Mouse (Mus musculus): ENCODE results near the gene Trim24.

Trim24 gene

DNA sequence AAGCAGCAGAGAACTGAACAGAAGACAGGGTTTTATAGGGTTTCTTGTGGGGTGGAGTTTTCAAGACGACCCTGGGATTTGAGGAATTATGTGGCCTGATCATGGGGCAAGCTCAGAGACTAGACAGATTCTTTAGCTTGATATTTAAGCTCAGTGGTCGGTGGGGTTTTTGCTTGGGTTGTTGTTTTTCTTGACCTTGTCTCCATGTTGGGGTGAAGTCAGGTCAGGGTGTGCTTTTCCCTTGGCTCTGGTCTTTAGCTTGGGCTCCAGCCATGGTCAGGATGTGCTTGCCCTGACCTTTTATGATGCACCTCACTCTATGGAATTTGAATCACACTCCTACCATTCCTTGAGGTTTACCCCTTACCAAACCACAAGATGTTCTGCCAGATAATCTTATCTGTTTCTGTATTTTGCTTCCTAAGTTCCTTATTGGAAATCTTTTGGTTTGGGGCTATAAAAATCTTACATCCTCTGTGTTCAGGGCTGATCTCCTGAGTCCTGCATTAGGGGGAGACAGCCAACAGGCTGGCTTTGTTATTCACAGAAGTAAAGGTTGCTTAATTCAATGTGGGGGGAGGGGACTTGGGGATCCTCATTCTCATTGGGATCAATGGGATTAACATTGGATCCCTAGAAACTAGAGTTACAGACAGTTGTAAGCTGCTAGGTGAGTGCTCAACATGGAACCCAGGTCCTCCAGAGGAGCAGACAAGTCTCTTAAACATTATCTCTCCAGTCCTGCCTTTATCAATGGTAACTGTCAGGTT is 6.5 kb upstream of the Trim24 start:
- DNase-seq (ENCODE audit: low read depth, low spot score), result no peak

DNA sequence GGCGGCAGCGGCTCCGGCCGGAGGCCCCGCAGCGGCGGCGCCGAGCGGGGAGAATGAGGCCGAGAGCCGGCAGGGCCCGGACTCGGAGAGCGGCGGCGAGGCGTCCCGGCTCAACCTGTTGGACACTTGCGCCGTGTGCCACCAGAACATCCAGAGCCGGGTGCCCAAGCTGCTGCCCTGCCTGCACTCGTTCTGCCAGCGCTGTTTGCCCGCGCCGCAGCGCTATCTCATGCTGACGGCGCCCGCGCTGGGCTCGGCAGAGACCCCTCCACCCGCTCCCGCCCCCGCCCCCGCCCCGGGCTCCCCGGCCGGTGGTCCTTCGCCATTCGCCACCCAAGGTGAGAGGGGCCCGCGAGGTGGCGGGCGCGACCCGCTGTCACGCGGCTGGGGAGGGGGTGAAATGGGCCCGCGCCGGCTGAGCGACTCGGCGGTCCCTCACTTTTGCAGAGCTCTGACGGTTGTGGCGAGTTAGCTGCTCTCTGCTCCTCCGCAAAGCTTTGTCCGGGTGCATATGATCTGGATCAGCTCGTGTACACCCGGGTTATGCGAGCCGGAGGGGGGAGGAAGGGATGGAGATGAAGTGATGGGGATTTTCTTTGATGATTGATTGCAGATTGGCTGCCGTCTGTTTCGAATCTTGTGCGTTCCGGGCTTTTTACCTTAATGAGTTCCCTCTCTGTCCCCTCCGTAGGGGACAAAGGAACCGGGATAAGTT is 683 bp downstream of the Trim24 start:
- DNase-seq (ENCODE audit: low read depth, low spot score), result peak; percentile 80

DNA sequence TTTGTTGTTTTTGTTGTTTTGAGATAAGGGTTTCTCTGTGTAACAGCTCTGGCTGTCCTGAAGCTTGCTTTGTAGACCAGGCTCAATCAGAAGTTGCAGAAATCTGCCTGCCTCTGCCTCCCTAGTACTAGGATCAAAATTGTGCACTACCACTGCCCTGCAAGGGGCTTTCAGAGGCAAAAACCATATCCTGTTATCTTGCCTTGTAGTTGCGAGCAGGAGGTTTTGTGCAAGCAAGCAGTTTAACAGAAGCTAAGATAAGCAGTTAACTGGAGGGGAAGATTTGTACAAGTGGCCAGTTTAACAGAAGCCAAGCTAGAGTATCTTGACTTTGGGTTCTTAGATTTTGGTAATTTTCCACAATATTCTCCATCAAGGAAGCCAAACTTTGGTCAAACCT is 2.2 kb downstream of the Trim24 start:
- DNase-seq (ENCODE audit: low read depth, low spot score), result no peak

DNA sequence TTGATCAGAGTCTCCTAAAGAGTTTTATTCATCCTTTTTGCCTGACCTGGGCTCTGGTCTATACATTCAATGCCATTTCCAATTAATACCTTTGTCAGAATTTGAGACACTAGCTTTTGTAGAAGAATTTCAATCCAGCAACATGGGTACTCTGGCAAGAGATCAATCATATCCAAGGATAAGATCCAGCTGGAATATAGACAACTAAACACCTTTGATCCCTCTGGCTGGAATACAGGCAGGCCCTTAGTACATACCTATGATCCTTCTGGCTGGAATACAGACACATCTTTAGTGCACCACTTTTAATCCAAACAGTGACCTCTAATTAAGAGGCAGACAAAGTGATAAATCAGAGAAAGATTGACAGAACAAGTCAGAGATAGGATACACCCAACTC is 3.1 kb downstream of the Trim24 start:
- DNase-seq (ENCODE audit: low read depth, low spot score), result no peak

DNA sequence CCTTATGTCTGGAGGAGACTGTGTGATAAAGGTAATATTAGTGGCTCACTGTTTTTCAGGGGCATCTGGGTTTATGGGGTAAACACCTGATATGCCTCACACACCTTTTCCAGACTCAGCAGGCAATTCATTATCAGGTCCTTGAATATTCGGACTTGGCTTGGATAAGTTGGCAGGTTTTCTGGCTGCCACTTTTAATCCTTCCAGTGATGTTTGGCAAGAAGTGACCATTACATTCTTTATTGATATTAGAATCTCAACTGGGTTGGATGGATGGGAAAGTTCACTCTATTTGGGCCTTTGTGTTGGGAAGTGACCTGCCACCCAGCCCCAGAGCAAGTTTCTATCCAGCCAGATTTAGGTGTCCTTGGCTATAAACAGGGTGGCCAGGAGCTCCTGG is 7.6 kb downstream of the Trim24 start:
- no peak for DNase-seq (ENCODE audit: low read depth, low spot score)

DNA sequence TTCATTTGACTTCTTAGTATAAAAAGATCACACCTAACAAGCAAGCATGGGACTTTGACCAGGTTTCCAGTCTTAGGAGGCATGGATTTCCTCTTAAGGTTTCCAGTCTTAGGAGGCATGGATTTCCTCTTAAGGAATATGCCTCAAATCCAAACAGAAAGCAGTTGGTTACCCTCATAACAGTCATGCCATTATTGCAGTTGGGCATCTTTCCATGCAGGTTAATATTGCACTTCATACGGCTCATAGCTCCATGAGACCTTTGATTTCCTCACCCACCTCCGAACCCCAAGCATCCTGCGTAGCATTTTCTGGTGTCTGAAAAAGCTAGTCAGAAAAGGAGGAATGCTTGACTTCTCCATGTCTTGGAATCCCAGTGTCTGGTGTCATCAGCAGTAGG is 10.0 kb downstream of the Trim24 start:
- no peak for DNase-seq (ENCODE audit: low read depth, low spot score)

DNA sequence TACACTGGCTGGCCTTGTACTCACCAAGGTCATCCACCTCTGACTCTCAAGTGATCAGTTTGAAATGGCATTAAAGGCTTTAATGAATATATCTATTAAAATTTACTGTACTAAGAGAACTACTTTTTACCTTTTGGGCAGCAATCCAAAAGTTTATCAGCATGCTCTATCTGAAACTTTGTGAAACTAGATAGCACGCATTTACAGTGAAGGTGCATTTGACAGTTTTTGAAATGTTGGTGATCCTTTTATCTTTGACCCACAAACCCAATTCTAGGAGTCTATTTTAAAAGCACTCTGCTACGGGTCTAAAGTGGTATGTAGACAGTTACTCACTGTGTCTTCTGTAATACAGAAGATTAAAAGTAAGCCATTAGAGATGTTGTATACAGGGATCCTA is 23.0 kb downstream of the Trim24 start:
- DNase-seq (ENCODE audit: low read depth, low spot score), result no peak

DNA sequence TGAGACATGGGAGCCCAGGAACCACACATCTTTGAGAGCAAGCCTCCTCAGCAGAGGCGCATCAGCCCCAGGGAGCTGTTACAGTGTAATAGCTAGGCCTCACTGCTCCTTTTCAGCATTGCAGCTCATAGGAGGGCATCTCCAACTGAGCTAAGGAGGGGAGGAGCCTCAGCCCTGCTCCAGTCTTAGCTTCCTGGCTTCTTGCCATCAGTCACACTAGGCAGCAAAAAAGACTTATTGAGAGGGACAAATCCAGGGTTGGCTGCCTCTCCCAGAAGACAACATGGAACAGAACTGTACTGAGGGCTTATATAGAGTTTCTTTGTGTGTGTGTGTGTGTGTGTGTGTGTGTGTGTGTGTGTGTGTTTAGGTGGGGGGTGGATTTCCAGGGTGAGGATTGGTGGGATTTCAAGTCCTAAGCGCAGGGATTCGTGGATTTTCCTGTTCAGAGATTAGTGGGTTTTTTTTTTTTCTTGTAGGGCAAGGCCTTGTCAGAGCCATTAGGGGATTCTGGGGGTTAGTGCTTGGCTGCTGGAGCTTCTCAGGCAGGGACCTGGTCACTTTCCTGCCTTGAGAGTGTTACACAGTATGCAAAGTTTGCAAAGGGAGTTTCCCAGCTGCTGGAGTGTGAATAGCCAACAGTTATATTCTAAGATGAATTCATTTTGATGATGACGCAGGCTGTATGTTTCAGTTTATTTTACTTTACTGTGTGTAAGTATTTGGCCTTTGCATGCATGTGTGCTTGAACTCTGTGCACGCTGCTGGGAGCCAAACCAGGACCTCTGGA is 25.2 kb downstream of the Trim24 start:
- DNase-seq (ENCODE audit: low read depth, low spot score), result peak; percentile 29

DNA sequence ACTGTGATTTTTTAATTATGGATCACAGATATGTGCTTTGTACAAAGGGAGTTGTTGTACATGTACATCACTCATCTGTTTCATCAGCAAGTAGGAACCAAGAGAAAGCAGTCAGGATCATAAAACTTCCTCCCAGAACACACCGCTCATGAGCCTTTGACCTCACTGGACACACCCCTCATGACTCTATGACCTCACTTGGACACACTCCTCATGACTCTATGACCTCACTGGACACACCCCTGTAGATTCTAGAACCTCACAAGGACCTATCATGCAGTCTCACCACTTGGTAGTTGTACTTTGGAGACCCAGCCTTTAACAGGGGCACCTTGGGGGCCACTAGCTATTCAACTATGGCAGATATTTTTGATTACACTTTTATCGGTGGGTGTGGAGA is 29.6 kb downstream of the Trim24 start:
- DNase-seq (ENCODE audit: low read depth, low spot score), result no peak

DNA sequence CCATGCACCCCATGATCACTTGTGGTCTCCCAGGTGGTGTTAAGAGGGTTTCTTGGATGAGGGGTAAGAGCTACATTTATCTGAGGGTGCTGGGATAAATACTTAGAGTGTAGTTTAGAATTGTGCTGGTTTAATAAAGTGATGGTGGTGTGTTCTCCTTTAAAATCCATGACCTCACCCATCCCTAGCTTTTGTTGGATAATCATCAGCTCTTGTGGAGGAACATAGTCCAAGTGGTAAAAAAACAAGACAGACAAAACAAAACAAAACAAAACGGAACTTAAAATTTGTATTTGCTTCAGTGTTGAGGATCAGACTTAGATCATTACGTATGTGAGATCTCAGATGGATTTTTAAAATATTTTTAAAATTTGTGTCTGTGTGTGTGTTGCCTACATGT is 31.2 kb downstream of the Trim24 start:
- no peak for DNase-seq (ENCODE audit: low read depth, low spot score)

DNA sequence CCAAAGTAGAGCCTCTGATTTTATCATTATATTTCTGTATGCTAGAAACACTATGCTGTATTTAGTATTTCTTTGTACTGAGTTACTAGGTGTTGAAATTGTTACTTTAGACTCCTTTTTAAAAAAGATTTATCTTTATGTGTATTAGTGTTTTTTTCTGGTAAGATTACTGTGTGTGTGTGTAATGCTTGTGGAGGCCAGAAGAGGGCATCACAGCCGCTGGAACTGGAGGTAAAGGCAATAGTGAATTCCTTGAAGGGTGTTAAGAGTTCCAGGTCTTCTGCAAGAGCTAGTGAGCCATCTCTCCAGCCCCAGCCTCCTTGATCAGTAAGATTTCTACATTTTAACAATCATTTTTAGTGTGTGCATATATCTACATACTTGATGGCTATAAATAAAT is 33.2 kb downstream of the Trim24 start:
- no peak for DNase-seq (ENCODE audit: low read depth, low spot score)

DNA sequence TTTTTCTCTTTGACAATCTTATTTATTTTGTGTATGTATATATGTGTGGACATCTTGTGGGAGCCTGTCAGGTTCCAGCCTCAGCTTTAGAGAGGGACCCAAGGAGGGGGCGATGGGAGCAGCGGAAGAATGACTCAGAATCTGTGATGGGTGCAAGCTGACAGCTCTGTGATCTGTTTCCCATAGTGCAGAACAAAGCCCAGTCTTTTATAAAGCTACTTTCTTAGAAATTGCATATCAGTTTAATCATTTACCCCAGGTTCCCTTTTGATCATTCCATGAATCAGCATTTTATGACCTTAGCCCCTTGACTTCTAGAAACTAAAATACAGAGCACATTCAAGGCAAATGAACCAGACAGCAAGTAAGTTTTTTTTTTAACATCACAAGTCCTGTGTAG is 42.9 kb downstream of the Trim24 start:
- no peak for DNase-seq (ENCODE audit: low read depth, low spot score)

DNA sequence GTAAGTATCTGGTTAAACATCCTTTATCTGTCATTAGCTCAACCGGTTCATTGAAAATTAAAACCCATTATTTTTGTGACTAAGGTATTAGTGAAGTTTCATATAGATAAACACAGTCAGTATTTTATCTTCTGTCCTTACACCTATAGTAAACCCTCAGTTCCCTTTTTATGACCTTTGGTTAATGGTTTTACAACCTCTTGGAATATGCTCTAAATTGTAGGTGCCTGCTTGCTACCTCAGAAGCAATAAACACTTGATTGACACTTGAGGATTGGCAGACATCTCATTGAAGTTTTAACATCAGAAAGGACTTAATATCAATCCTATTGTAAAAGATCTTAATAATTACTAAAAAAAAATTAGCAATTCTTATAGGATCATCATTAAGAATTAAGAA is 54.5 kb downstream of the Trim24 start:
- DNase-seq (ENCODE audit: low read depth, low spot score), result no peak

DNA sequence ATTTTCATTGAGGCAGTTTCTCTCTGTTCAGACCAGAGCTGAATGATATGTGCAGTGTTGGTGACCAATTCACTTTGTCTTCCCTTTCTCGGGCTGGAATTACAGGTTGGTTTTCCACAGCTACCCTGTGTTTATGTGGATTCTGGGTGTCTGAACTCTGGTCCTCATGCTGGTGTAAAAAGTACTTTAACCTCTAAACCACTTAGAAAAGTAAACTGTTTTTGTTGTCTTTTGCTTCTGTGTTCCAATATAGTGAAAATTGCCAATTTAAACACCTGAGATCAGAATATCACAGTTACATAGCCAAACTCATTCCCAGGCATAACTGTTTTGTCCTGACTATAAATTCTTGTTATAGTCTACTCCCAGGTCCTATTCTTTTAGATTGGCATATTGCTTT is 56.1 kb downstream of the Trim24 start:
- no peak for DNase-seq (ENCODE audit: low read depth, low spot score)

DNA sequence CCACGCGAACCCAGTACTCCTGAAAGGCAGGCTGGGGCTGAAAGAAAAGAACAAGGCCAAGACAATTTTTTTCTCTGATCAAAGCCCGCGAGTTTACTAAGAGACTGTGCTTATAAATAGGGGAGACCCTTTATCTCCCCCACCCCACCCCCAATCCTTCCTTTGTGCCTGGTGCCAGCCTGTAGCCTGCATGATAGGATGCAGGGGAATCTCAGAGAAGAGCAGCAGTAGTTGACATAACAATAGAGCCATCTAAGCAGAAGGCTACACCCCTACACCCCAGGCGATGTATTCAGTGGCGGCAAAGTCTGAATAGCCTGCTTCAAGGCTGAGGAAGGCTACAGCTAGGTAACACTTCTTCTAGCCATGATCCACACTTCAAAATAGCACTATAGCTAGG is 65.9 kb downstream of the Trim24 start:
- peak; percentile 6 for DNase-seq (ENCODE audit: low read depth, low spot score)

DNA sequence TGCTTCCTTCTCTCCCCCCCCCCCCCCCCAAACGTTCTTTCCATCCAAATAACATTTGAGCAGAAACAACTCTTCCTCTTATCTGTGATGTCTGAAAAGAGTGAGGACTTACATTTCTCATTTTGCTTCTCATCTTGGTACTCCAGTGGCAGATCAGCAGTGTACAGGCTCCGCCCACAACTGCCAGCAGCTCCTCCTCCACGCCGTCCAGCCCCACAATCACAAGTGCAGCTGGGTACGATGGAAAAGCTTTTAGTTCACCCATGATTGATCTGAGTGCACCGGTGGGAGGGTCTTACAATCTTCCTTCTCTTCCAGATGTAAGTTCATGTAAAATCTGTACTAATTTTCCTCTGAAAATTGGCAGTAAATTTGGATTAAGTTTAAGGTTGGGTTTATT is 80.7 kb downstream of the Trim24 start:
- no peak for DNase-seq (ENCODE audit: low read depth, low spot score)

DNA sequence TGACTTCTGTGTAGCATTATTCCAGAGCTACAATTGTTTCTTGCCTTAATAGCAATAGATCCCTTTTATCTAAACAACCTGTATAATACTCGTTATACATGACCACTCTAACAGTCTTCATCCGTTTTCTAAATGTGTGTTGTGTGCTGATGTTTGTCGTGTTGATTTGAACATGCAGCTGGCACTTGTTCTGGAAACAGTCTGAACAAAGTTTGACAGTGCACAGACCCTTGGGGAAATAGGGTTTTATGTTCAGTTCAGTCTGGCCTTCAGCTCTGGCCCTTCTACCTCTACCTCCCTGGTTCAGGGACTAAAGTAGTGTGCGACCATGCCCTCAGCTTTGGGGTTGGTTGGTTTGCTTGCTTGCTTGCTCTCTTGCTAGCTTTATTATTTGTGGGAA is 96.8 kb downstream of the Trim24 start:
- no peak for DNase-seq (ENCODE audit: low read depth, low spot score)

DNA sequence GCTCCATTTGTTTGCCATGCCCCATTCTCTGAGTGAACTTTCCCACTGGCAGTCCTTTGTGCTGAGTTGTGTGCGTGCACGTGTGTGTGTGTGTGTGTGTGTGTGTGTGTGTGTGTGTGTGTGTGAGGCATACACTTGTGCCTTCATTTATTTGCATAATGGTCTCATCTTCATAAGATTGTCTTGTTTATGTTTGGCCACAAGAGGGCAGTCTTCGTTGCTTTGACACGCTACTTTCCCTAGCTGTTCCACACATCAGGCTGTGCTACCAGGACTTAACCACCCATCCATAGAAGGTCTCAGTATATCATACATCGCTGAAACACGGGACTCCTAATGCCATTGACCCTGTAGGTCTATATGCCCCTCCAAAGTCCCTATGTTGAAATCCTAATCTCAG is 136.8 kb downstream of the Trim24 start:
- peak; percentile 83 for DNase-seq (ENCODE audit: low read depth, low spot score)

DNA sequence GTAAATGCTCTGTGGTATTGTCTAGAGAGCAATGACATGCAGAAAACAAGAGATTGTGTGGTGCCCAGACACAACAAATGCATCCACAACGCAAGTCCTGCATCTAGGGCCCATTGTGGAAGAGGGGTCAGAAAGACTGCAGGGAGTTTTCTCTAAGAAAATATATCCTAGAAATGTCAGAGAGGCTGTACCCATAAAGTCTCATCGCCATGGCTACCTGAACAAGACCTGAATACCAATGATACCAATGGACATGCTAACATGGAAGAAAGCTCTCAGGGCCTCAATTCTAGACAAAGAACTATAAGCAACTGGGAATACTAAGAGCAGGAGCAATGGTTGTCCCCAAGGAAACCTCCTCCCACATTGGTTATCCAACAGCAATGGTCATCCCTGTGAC is 142.2 kb downstream of the Trim24 start:
- peak; percentile 39 for DNase-seq (ENCODE audit: low read depth, low spot score)
